Comparison of ENCODE assay signal across 25 mouse cellular contexts in genomic region chr3:52296224-52296760, GRCm38 (mm10). TPM values are rescaled to one million over a fixed set of nuclear protein-coding genes. Genes with fewer than 3 reads are reported as not detected.
DNase-seq lines count a peak whose midpoint lies in the region; ATAC-seq and TF ChIP-seq lines count a peak whose summit lies in the region.
"Had no signal": no experiment of that assay in that cellular context is flagged by ENCODE, and none has a peak within 500 bp of the region (broad histone marks: within the 10 kb centered on the region; RNA-seq: fewer than 3 reads in every experiment).

No protein-coding gene starts in this region.

- DNase-seq in gastrocnemius, adult 2 months = no peak
- DNase-seq in gastrocnemius, postnatal 36 days = no peak
- DNase-seq in midbrain, embryonic 11.5 days (ENCODE audit: low spot score, missing footprints) = peak; percentile 64
- DNase-seq in midbrain, postnatal 0 days (ENCODE audit: low spot score) = no peak
- peak; percentile 34 for DNase-seq in gonadal fat pad, adult 2 months (ENCODE audit: low read depth)
- DNase-seq in stomach, postnatal 0 days (ENCODE audit: low spot score) = no peak
- no peak for DNase-seq in adipocyte (ENCODE audit: low spot score)
- DNase-seq in heart, adult 9 months (ENCODE audit: low spot score in 2 of 2) = no peak
- DNase-seq: adrenal gland, postnatal 10 days; B cell, adult 2 months; cerebellum, adult 11 months; cerebellum, adult 2 months; cerebellum, postnatal 10 days; forebrain, postnatal 0 days; gastrocnemius, postnatal 25 days; heart, adult 18-20 months; kidney, adult 11 months had no signal

- whole genome bisulfite sequencing in midbrain, embryonic 11.5 days = 75% methylated on average over 7 of the region's 7 CpGs
- WGBS in midbrain, postnatal 0 days = 77% methylated on average over 7 of the region's 7 CpGs
- WGBS in stomach, postnatal 0 days = 50% methylated on average over 7 of the region's 7 CpGs

- H3K4me1 ChIP-seq in midbrain, embryonic 11.5 days (ENCODE audit: control insufficient read depth, insufficient read depth, low read length) = no peaks in the 10 kb centered on the region
- no peaks in the 10 kb centered on the region for H3K4me1 ChIP-seq in midbrain, postnatal 0 days (ENCODE audit: insufficient read depth, low read length)
- H3K4me1 ChIP-seq in stomach, postnatal 0 days (replicated peaks; ENCODE audit: control insufficient read depth, insufficient read depth) = peaks cover 6% of the 10 kb centered on the region; the same call in 1 of the 2 replicates

- no peak overlapping the region for H3K4me2 ChIP-seq in midbrain, embryonic 11.5 days
- no peak overlapping the region for H3K4me2 ChIP-seq in midbrain, postnatal 0 days (ENCODE audit: low read depth, low read length, poor library complexity, severe bottlenecking)
- no peak overlapping the region for H3K4me2 ChIP-seq in stomach, postnatal 0 days (replicated peaks; ENCODE audit: low read depth)
- H3K4me2 ChIP-seq: embryonic facial prominence, embryonic 12.5 days; embryonic facial prominence, embryonic 15.5 days; heart, embryonic 11.5 days; hindbrain, embryonic 12.5 days; hindbrain, embryonic 15.5 days; intestine, embryonic 15.5 days had no signal

- H3K4me3 ChIP-seq in gastrocnemius, adult 2 months = no peak overlapping the region
- no peak overlapping the region for H3K4me3 ChIP-seq in midbrain, embryonic 11.5 days (ENCODE audit: low read depth, low read length)
- no peak overlapping the region for H3K4me3 ChIP-seq in midbrain, postnatal 0 days (ENCODE audit: low read depth, low read length)
- H3K4me3 ChIP-seq in stomach, postnatal 0 days (ENCODE audit: low read depth, low read length) = no peak overlapping the region
- H3K4me3 ChIP-seq: embryonic facial prominence, embryonic 12.5 days; embryonic facial prominence, embryonic 15.5 days; hindbrain, embryonic 12.5 days; hindbrain, embryonic 15.5 days; intestine, embryonic 15.5 days had no signal

- no peaks in the 10 kb centered on the region for H3K27me3 ChIP-seq in midbrain, embryonic 11.5 days (ENCODE audit: control insufficient read depth, insufficient read depth, low read length)
- no peaks in the 10 kb centered on the region for H3K27me3 ChIP-seq in midbrain, postnatal 0 days (ENCODE audit: insufficient read depth, low read length)
- H3K27me3 ChIP-seq in stomach, postnatal 0 days (ENCODE audit: control insufficient read depth, insufficient read depth, low read length) = no peaks in the 10 kb centered on the region
- H3K27me3 ChIP-seq: embryonic facial prominence, embryonic 12.5 days; embryonic facial prominence, embryonic 15.5 days; hindbrain, embryonic 12.5 days; hindbrain, embryonic 15.5 days; intestine, embryonic 15.5 days had no signal

- no peaks in the 10 kb centered on the region for H3K9me3 ChIP-seq in midbrain, embryonic 11.5 days (ENCODE audit: control insufficient read depth, low read length)
- no peaks in the 10 kb centered on the region for H3K9me3 ChIP-seq in midbrain, postnatal 0 days (ENCODE audit: low read length)
- H3K9me3 ChIP-seq in stomach, postnatal 0 days (ENCODE audit: control insufficient read depth, low read length) = no peaks in the 10 kb centered on the region
- H3K9me3 ChIP-seq: embryonic facial prominence, embryonic 12.5 days; embryonic facial prominence, embryonic 15.5 days; hindbrain, embryonic 12.5 days; hindbrain, embryonic 15.5 days; intestine, embryonic 15.5 days had no signal

- intact Hi-C loops in gastrocnemius, adult 2 months (cut with DNase I) = no loop called here
- intact Hi-C loops in gastrocnemius, postnatal 36 days (cut with DNase I) = no loop called here

- no peak for ATAC-seq in midbrain, embryonic 11.5 days (ENCODE audit: low FRiP score)
- ATAC-seq in midbrain, postnatal 0 days (ENCODE audit: low FRiP score) = no peak
- ATAC-seq in stomach, postnatal 0 days (ENCODE audit: low FRiP score, low TSS enrichment) = 0 out of 2 replicates have a peak, but pooled peaks have one; percentile 54
- ATAC-seq: activated CD4-positive, CD25-positive, alpha-beta regulatory T cell, adult 4 months; forebrain, embryonic 14.5 days; forebrain, postnatal 0 days; intestine, embryonic 15.5 days had no signal

- TF ChIP-seq EP300 in stomach, postnatal 0 days (optimal IDR thresholded peaks at IDR 0.05) = no peak

- H3K27ac ChIP-seq in gastrocnemius, adult 2 months = peak overlapping the region; percentile 2; the same call in 1 of the 2 replicates
- H3K27ac ChIP-seq in midbrain, embryonic 11.5 days (ENCODE audit: low read depth, low read length) = no peak overlapping the region
- H3K27ac ChIP-seq in midbrain, postnatal 0 days (ENCODE audit: low read depth, low read length) = no peak overlapping the region
- no peak overlapping the region for H3K27ac ChIP-seq in stomach, postnatal 0 days (replicated peaks)
- H3K27ac ChIP-seq: embryonic facial prominence, embryonic 12.5 days; embryonic facial prominence, embryonic 15.5 days; hindbrain, embryonic 12.5 days; hindbrain, embryonic 15.5 days; intestine, embryonic 15.5 days had no signal

- no peak for TF ChIP-seq CTCF in gastrocnemius, adult 2 months (IDR thresholded peaks at IDR 0.05)
- no peak for TF ChIP-seq CTCF in midbrain, postnatal 0 days (IDR thresholded peaks at IDR 0.05)
- TF ChIP-seq CTCF in stomach, postnatal 0 days (IDR thresholded peaks at IDR 0.05; ENCODE audit: low read depth) = no peak

- no peaks in the 10 kb centered on the region for H3K36me3 ChIP-seq in midbrain, embryonic 11.5 days (ENCODE audit: control insufficient read depth, insufficient read depth, low read length)
- H3K36me3 ChIP-seq in midbrain, postnatal 0 days (ENCODE audit: insufficient read depth, low read length) = no peaks in the 10 kb centered on the region
- H3K36me3 ChIP-seq in stomach, postnatal 0 days (ENCODE audit: control insufficient read depth, insufficient read depth, low read length) = no peaks in the 10 kb centered on the region
- H3K36me3 ChIP-seq: embryonic facial prominence, embryonic 12.5 days; embryonic facial prominence, embryonic 15.5 days; hindbrain, embryonic 12.5 days; hindbrain, embryonic 15.5 days; intestine, embryonic 15.5 days had no signal

- no peak overlapping the region for H3K9ac ChIP-seq in midbrain, embryonic 11.5 days (ENCODE audit: low read length)
- no peak overlapping the region for H3K9ac ChIP-seq in midbrain, postnatal 0 days (replicated peaks; ENCODE audit: low read length, poor library complexity, severe bottlenecking)
- no peak overlapping the region for H3K9ac ChIP-seq in stomach, postnatal 0 days (ENCODE audit: low read length)
- H3K9ac ChIP-seq: embryonic facial prominence, embryonic 12.5 days; embryonic facial prominence, embryonic 15.5 days; forebrain, postnatal 0 days; hindbrain, embryonic 12.5 days; hindbrain, embryonic 15.5 days; intestine, embryonic 15.5 days had no signal

RNA-seq across cellular contexts. Expression of gene Foxo1, which starts 28.2 kb away (rescaled TPM):
- total RNA-seq in gastrocnemius, adult 2 months (2021) = 10 to 100 TPM; 31.2 to 36.6 TPM
- total RNA-seq in gastrocnemius, postnatal 36 days (2021) = 10 to 100 TPM; 19.0 to 29.2 TPM
- polyA plus RNA-seq in midbrain, embryonic 11.5 days (2014; fragmentation: Nextera tagmentation; extraction: Ambion mirVana) = 2.7 and 3.0 TPM in 2 replicates
- 5.8 and 8.3 TPM in 2 replicates for total RNA-seq in midbrain, postnatal 0 days (2014; rRNA removed)
- 3.4 and 3.6 TPM in 2 replicates for polyA plus RNA-seq in midbrain, postnatal 0 days (2015; fragmentation: Nextera tagmentation; extraction: Ambion mirVana)
- polyA plus RNA-seq in gonadal fat pad, adult 2 months (2012; rRNA removed) = 15.2 and 18.6 TPM in 2 replicates
- polyA plus RNA-seq in stomach, postnatal 0 days (2015; fragmentation: Nextera tagmentation; extraction: Ambion mirVana) = 3.4 and 4.0 TPM in 2 replicates

Comparison
In these comparisons a context has a peak if more than half of its experiments do, and no peak if none do; other contexts are left out.
1. DNase-seq: peak in midbrain, embryonic 11.5 days (single experiment) and gonadal fat pad, adult 2 months (single experiment); none in gastrocnemius, adult 2 months (single experiment), gastrocnemius, postnatal 36 days (0 of 2), midbrain, postnatal 0 days (single experiment), stomach, postnatal 0 days (single experiment), adipocyte (single experiment) and heart, adult 9 months (0 of 2).